Mouse (Mus musculus): ENCODE measurements around the gene Plcd3. TPM values are rescaled to one million over a fixed set of nuclear protein-coding genes. Genes with fewer than 3 reads are reported as not detected.
A peak's percentile ranks its signal among the peaks of the same experiment; 100 is the strongest.

Gene Plcd3
- total RNA-seq, 4 experiments from 2014 or later, result 11.0 to 15.3 (median 12.8) TPM

- no peak for DNase-seq (ENCODE audit: low spot score in 2 of 2)
These were observed 16.1 kb upstream of the Plcd3 start for GRCm38 (mm10) chr11:103117591-103118009.

GRCm38 (mm10) chr11:103116959-103117590 is 15.6 kb upstream of the Plcd3 start:
- peak in 1 of 2 experiments; percentile 68 for DNase-seq (ENCODE audit: low spot score in 2 of 2)

- DNase-seq (ENCODE audit: low spot score in 2 of 2), result peak; percentile 100
These were observed 14.8 kb upstream of the Plcd3 start, which contains the start of gene Hexim1 for GRCm38 (mm10) chr11:103116008-103116818. Gene Hexim1 (plus strand): TSS chr11:103116231.

- DNase-seq (ENCODE audit: low spot score in 2 of 2), result peak; percentile 83 to 85
These were observed 13.9 kb upstream of the Plcd3 start for GRCm38 (mm10) chr11:103115163-103116007.

- DNase-seq (ENCODE audit: low spot score in 2 of 2), result no peak
These were observed 12.9 kb upstream of the Plcd3 start for GRCm38 (mm10) chr11:103114270-103114943.

- no peak for DNase-seq (ENCODE audit: low spot score in 2 of 2)
These were observed 12.3 kb upstream of the Plcd3 start for GRCm38 (mm10) chr11:103113771-103114170.

- DNase-seq (ENCODE audit: low spot score in 2 of 2), result no peak
These were observed 11.5 kb upstream of the Plcd3 start for GRCm38 (mm10) chr11:103113005-103113404.

GRCm38 (mm10) chr11:103112552-103112912 is 11.1 kb upstream of the Plcd3 start:
- no peak for DNase-seq (ENCODE audit: low spot score in 2 of 2)

- no peak for DNase-seq (ENCODE audit: low spot score in 2 of 2)
These were observed 10.6 kb upstream of the Plcd3 start for GRCm38 (mm10) chr11:103111881-103112551.

GRCm38 (mm10) chr11:103111301-103111700 is 9.8 kb upstream of the Plcd3 start:
- DNase-seq (ENCODE audit: low spot score in 2 of 2), result no peak

- DNase-seq (ENCODE audit: low spot score in 2 of 2), result no peak
These were observed 4.9 kb upstream of the Plcd3 start for GRCm38 (mm10) chr11:103106386-103106785.

GRCm38 (mm10) chr11:103105810-103106209 is 4.4 kb upstream of the Plcd3 start:
- DNase-seq (ENCODE audit: low spot score in 2 of 2), result no peak

GRCm38 (mm10) chr11:103105180-103105725 is 3.8 kb upstream of the Plcd3 start:
- no peak for DNase-seq (ENCODE audit: low spot score in 2 of 2)

GRCm38 (mm10) chr11:103104469-103104868 is 3.0 kb upstream of the Plcd3 start:
- no peak for DNase-seq (ENCODE audit: low spot score in 2 of 2)

- no peak for DNase-seq (ENCODE audit: low spot score in 2 of 2)
These were observed 2.2 kb upstream of the Plcd3 start for GRCm38 (mm10) chr11:103103621-103104020.

GRCm38 (mm10) chr11:103102725-103103349 is 1.4 kb upstream of the Plcd3 start:
- peak; percentile 95 to 98 for DNase-seq (ENCODE audit: low spot score in 2 of 2)

- DNase-seq (ENCODE audit: low spot score in 2 of 2), result peak; percentile 72
These were observed 526 bp upstream of the Plcd3 start for GRCm38 (mm10) chr11:103101866-103102501.

- DNase-seq (ENCODE audit: low spot score in 2 of 2), result no peak
These were observed 1.1 kb downstream of the Plcd3 start for GRCm38 (mm10) chr11:103100361-103100760.

GRCm38 (mm10) chr11:103099352-103099940 is 2.0 kb downstream of the Plcd3 start:
- no peak for DNase-seq (ENCODE audit: low spot score in 2 of 2)
